Comparison of ENCODE assay signal across 7 mouse cellular contexts in the genomic region with DNA sequence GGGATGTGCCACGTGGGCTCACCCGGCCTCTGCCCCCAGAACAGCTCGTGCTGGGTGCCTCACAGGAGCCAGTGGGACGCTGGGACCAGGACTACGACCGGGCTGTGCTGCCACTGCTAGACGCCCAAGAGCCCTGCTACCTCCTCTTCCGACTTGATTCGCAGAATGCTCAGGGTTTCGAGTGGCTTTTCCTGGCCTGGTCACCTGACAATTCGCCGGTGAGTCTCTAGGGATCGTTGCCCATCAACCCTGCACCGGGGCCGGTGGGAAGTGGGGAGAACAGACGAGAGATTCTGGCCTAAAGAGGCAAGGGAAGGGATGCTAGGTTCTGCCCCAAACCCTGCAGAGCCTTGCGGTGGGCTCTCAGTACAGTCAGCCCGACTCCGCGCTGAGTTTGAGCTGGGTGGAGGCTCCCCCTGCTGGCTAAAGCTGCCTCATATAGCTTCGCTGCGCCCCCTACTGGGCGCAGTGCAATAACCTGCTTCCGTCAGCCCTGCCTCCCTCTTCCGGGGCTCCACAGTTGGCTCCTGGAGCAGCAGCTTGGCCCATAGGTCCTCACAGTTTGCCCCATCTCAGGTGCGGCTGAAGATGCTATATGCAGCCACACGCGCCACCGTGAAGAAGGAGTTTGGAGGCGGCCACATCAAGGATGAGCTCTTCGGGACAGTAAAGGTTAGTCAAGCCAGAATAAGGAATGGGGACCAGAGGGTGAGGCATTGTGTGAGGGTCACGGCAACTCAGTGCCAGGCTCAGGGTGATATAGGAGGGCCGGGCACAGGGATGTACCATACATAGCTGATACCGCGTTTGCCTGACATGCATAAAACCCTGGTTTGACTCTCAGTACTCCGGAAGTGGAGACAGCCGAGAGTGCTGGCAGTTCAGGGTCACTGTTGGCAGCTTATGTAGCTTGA. TPM values are rescaled to one million over a fixed set of nuclear protein-coding genes. Genes with fewer than 3 reads are reported as not detected.
DNase-seq lines count a peak whose midpoint lies in the region; ATAC-seq and TF ChIP-seq lines count a peak whose summit lies in the region.

No protein-coding gene starts in this region.

- TF ChIP-seq CTCF in gastrocnemius, adult 2 months (IDR thresholded peaks at IDR 0.05), result no peak; the same call in 1 of the 2 replicates
- peak; percentile 100 for TF ChIP-seq CTCF in hindbrain, postnatal 0 days (IDR thresholded peaks at IDR 0.05; ENCODE audit: low read depth)

- H3K36me3 ChIP-seq in hindbrain, postnatal 0 days (ENCODE audit: insufficient read depth, low read length), result peaks cover 25% of the 10 kb centered on the region
- peaks cover 2% of the 10 kb centered on the region; the same call in 1 of the 2 replicates for H3K36me3 ChIP-seq in midbrain, embryonic 11.5 days (ENCODE audit: control insufficient read depth, insufficient read depth, low read length)

- ATAC-seq in hindbrain, postnatal 0 days, result peak; percentile 89
- ATAC-seq in midbrain, embryonic 11.5 days (ENCODE audit: low FRiP score), result peak; percentile 89

- peak overlapping the region; percentile 61 for H3K4me3 ChIP-seq in gastrocnemius, adult 2 months
- H3K4me3 ChIP-seq in hindbrain, postnatal 0 days (ENCODE audit: low read length), result peak overlapping the region; percentile 25
- H3K4me3 ChIP-seq in midbrain, embryonic 11.5 days (ENCODE audit: low read depth, low read length), result peak overlapping the region; percentile 19; the same call in 1 of the 2 replicates

- H3K27me3 ChIP-seq in hindbrain, postnatal 0 days (ENCODE audit: insufficient read depth, low read length), result no peaks in the 10 kb centered on the region
- H3K27me3 ChIP-seq in midbrain, embryonic 11.5 days (ENCODE audit: control insufficient read depth, insufficient read depth, low read length), result no peaks in the 10 kb centered on the region

- no peaks in the 10 kb centered on the region for H3K9me3 ChIP-seq in hindbrain, postnatal 0 days (ENCODE audit: low read length)
- no peaks in the 10 kb centered on the region for H3K9me3 ChIP-seq in midbrain, embryonic 11.5 days (ENCODE audit: control insufficient read depth, low read length)

- peak overlapping the region; percentile 98 for H3K27ac ChIP-seq in gastrocnemius, adult 2 months
- H3K27ac ChIP-seq in hindbrain, postnatal 0 days, result peak overlapping the region; percentile 37; the same call in 1 of the 2 replicates
- peak overlapping the region; percentile 37; the same call in 1 of the 2 replicates for H3K27ac ChIP-seq in midbrain, embryonic 11.5 days (ENCODE audit: low read depth, low read length)

- H3K9ac ChIP-seq in hindbrain, postnatal 0 days (replicated peaks; ENCODE audit: low read length), result peak overlapping the region; percentile 46
- peak overlapping the region; percentile 61 for H3K9ac ChIP-seq in midbrain, embryonic 11.5 days (ENCODE audit: low read length)

- H3K4me1 ChIP-seq in hindbrain, postnatal 0 days (ENCODE audit: insufficient read depth, low read length), result peaks cover 4% of the 10 kb centered on the region; the same call in 1 of the 2 replicates
- peaks cover 10% of the 10 kb centered on the region for H3K4me1 ChIP-seq in midbrain, embryonic 11.5 days (ENCODE audit: control insufficient read depth, insufficient read depth, low read length)

- WGBS in hindbrain, postnatal 0 days, result 19% methylated on average over 37 of the region's 37 CpGs
- WGBS in midbrain, embryonic 11.5 days, result 17% methylated on average over 37 of the region's 37 CpGs

- DNase-seq in WW6 (ENCODE audit: low read depth, low spot score), result peak; percentile 91
- DNase-seq in cerebellum, postnatal 25 days, result peak; percentile 92 to 94
- peak; percentile 88 for DNase-seq in gastrocnemius, adult 2 months
- DNase-seq in hindbrain, postnatal 0 days (ENCODE audit: low spot score), result peak; percentile 97
- peak; percentile 76 to 79 for DNase-seq in left cerebral cortex, postnatal 36 days (ENCODE audit: low spot score in 2 of 2)
- DNase-seq in midbrain, embryonic 11.5 days (ENCODE audit: low spot score, missing footprints), result peak; percentile 99
- DNase-seq in skeletal muscle tissue, adult 2 months (ENCODE audit: low read depth, low spot score), result peak; percentile 89

- intact Hi-C loops in gastrocnemius, adult 2 months (cut with DNase I), result loop anchor here (5.0 kb wide), 1 partner anchor 70 kb away; the partner anchor contains the start of gene Poc1a
- intact Hi-C loops in left cerebral cortex, postnatal 36 days (cut with DNase I), result loop anchor here (5.0 kb wide), 1 partner anchor 40 kb away; the partner anchor contains the start of gene Wdr82

- H3K4me2 ChIP-seq in hindbrain, postnatal 0 days (ENCODE audit: low read depth, low read length), result peak overlapping the region; percentile 53
- H3K4me2 ChIP-seq in midbrain, embryonic 11.5 days, result peak overlapping the region; percentile 43

RNA-seq across cellular contexts. Expression of gene Twf2, which starts 9.0 kb away (rescaled TPM):
- 100 to 1,000 TPM; 127 to 210 TPM for total RNA-seq in gastrocnemius, adult 2 months (2021)
- 57.4 and 72.6 TPM in 2 replicates for total RNA-seq in hindbrain, postnatal 0 days (2014; rRNA removed)
- 42.0 and 43.9 TPM in 2 replicates for polyA plus RNA-seq in hindbrain, postnatal 0 days (2015; fragmentation: Nextera tagmentation; extraction: Ambion mirVana)
- total RNA-seq in left cerebral cortex, postnatal 36 days (2021), result 10 to 100 TPM; 60.6 to 63.0 TPM
- polyA plus RNA-seq in midbrain, embryonic 11.5 days (2014; fragmentation: Nextera tagmentation; extraction: Ambion mirVana), result 55.6 and 61.4 TPM in 2 replicates

RNA-seq across cellular contexts. Expression of gene Tlr9, which starts 10.5 kb away (rescaled TPM):
- under 1 TPM; 0.17 to 0.23 TPM for total RNA-seq in gastrocnemius, adult 2 months (2021)
- 0.36 and 0.37 TPM in 2 replicates for total RNA-seq in hindbrain, postnatal 0 days (2014; rRNA removed)
- 0.09 and 0.11 TPM in 2 replicates for polyA plus RNA-seq in hindbrain, postnatal 0 days (2015; fragmentation: Nextera tagmentation; extraction: Ambion mirVana)
- total RNA-seq in left cerebral cortex, postnatal 36 days (2021), result 1 to 10 TPM in 1 of 2 experiments, under 1 TPM in 1; 0.89 to 1.3 TPM
- 0.15 TPM in 1 of 2 replicates, not detected in the other for polyA plus RNA-seq in midbrain, embryonic 11.5 days (2014; fragmentation: Nextera tagmentation; extraction: Ambion mirVana)

RNA-seq across cellular contexts. Expression of gene Ppm1m, which starts 12.4 kb away (rescaled TPM):
- total RNA-seq in gastrocnemius, adult 2 months (2021), result 1 to 10 TPM; 2.1 to 5.2 TPM
- 19.0 and 23.3 TPM in 2 replicates for total RNA-seq in hindbrain, postnatal 0 days (2014; rRNA removed)
- polyA plus RNA-seq in hindbrain, postnatal 0 days (2015; fragmentation: Nextera tagmentation; extraction: Ambion mirVana), result 18.5 and 21.2 TPM in 2 replicates
- total RNA-seq in left cerebral cortex, postnatal 36 days (2021), result 10 to 100 TPM; 23.0 to 25.8 TPM
- 23.6 and 26.9 TPM in 2 replicates for polyA plus RNA-seq in midbrain, embryonic 11.5 days (2014; fragmentation: Nextera tagmentation; extraction: Ambion mirVana)

RNA-seq across cellular contexts. Expression of gene Alas1, which starts 36.5 kb away (rescaled TPM):
- total RNA-seq in gastrocnemius, adult 2 months (2021), result 100 to 1,000 TPM; 209 to 290 TPM
- 80.9 and 92.7 TPM in 2 replicates for total RNA-seq in hindbrain, postnatal 0 days (2014; rRNA removed)
- 80.4 and 92.3 TPM in 2 replicates for polyA plus RNA-seq in hindbrain, postnatal 0 days (2015; fragmentation: Nextera tagmentation; extraction: Ambion mirVana)
- 100 to 1,000 TPM; 138 TPM for total RNA-seq in left cerebral cortex, postnatal 36 days (2021)
- 91.0 and 91.4 TPM in 2 replicates for polyA plus RNA-seq in midbrain, embryonic 11.5 days (2014; fragmentation: Nextera tagmentation; extraction: Ambion mirVana)

RNA-seq across cellular contexts. Expression of gene Wdr82, which starts 41.2 kb away (rescaled TPM):
- 10 to 100 TPM; 19.4 to 25.9 TPM for total RNA-seq in gastrocnemius, adult 2 months (2021)
- total RNA-seq in hindbrain, postnatal 0 days (2014; rRNA removed), result 240 and 243 TPM in 2 replicates
- polyA plus RNA-seq in hindbrain, postnatal 0 days (2015; fragmentation: Nextera tagmentation; extraction: Ambion mirVana), result 29.1 and 32.6 TPM in 2 replicates
- 100 to 1,000 TPM; 127 to 132 TPM for total RNA-seq in left cerebral cortex, postnatal 36 days (2021)
- polyA plus RNA-seq in midbrain, embryonic 11.5 days (2014; fragmentation: Nextera tagmentation; extraction: Ambion mirVana), result 30.2 and 32.6 TPM in 2 replicates

Comparison
In these comparisons a context has a peak if more than half of its experiments do, and no peak if none do; other contexts are left out.
1. Peak in every context shown above with its lines: DNase-seq, ATAC-seq, H3K4me3 ChIP-seq and H3K27ac ChIP-seq.
2. H3K27ac ChIP-seq: peak in every context shown above with its lines; median percentile 98 in gastrocnemius, adult 2 months; 37 in hindbrain, postnatal 0 days; 37 in midbrain, embryonic 11.5 days.